Mouse (Mus musculus) retina, postnatal 1 day (tissue): ENCODE measurements at regions not wholly inside any gene's neighbourhood (a gene's known extent, or its start where the extent isn't known, plus 50 kb on each side); places are given as distances from the start of the nearest gene placed in this dataset.

ENCODE experiments used
- DNase-seq: peaks from one replicate; pipeline ENCODE4 v3.0.0-alpha.2; 2012

GRCm38 (mm10) chr6:147755750-147756523 lies 280.3 kb downstream of the Ccdc91 start:
- no peak for DNase-seq

- no peak for DNase-seq
Measured at GRCm38 (mm10) chr6:147759485-147759884, 283.9 kb downstream of the Ccdc91 start.

- no peak for DNase-seq
Measured at GRCm38 (mm10) chr6:147760113-147760512, 284.5 kb downstream of the Ccdc91 start.

GRCm38 (mm10) chr6:147765241-147765640 lies 281.8 kb upstream of the Far2 start:
- no peak for DNase-seq

GRCm38 (mm10) chr6:147769180-147769579 lies 277.9 kb upstream of the Far2 start:
- no peak for DNase-seq

GRCm38 (mm10) chr6:147770034-147770433 lies 277.0 kb upstream of the Far2 start:
- DNase-seq: no peak

- DNase-seq: no peak
Measured at GRCm38 (mm10) chr6:147771411-147771810, 275.6 kb upstream of the Far2 start.

GRCm38 (mm10) chr6:147773904-147774303 lies 273.2 kb upstream of the Far2 start:
- no peak for DNase-seq

- DNase-seq: no peak
Measured at GRCm38 (mm10) chr6:147774626-147775025, 272.4 kb upstream of the Far2 start.

GRCm38 (mm10) chr6:147779466-147779865 lies 267.6 kb upstream of the Far2 start:
- no peak for DNase-seq

- DNase-seq: no peak
Measured at GRCm38 (mm10) chr6:147784249-147784648, 262.8 kb upstream of the Far2 start.

- no peak for DNase-seq
Measured at GRCm38 (mm10) chr6:147784854-147785253, 262.2 kb upstream of the Far2 start.

- DNase-seq: no peak
Measured at GRCm38 (mm10) chr6:147788095-147788494, 259.0 kb upstream of the Far2 start.

GRCm38 (mm10) chr6:147789112-147789511 lies 257.9 kb upstream of the Far2 start:
- DNase-seq: no peak

- DNase-seq: no peak
Measured at GRCm38 (mm10) chr6:147793811-147794210, 253.2 kb upstream of the Far2 start.

GRCm38 (mm10) chr6:147794351-147794750 lies 252.7 kb upstream of the Far2 start:
- no peak for DNase-seq

- no peak for DNase-seq
Measured at GRCm38 (mm10) chr6:147799009-147799727, 247.9 kb upstream of the Far2 start.

- no peak for DNase-seq
Measured at GRCm38 (mm10) chr6:147799861-147800260, 247.2 kb upstream of the Far2 start.

- no peak for DNase-seq
Measured at GRCm38 (mm10) chr6:147800846-147801245, 246.2 kb upstream of the Far2 start.

- no peak for DNase-seq
Measured at GRCm38 (mm10) chr6:147803893-147804292, 243.2 kb upstream of the Far2 start.

GRCm38 (mm10) chr6:147810710-147811109 lies 236.3 kb upstream of the Far2 start:
- peak; percentile 17 for DNase-seq

GRCm38 (mm10) chr6:147816861-147817260 lies 230.2 kb upstream of the Far2 start:
- DNase-seq: peak; percentile 20

GRCm38 (mm10) chr6:147817262-147817661 lies 229.8 kb upstream of the Far2 start:
- DNase-seq: no peak

- no peak for DNase-seq
Measured at GRCm38 (mm10) chr6:147822215-147822614, 224.8 kb upstream of the Far2 start.
